Mouse (Mus musculus) urinary bladder, adult 2 months (tissue): ENCODE results near the gene Nt5c2. TPM values are rescaled to one million over a fixed set of nuclear protein-coding genes. Genes with fewer than 3 reads are reported as not detected.

Source experiments
- DNase-seq: peaks from one replicate; pipeline ENCODE4 v3.0.0; 2022; ENCODE audit warnings: low spot score
- polyA plus RNA-seq: library from polyadenylated mRNA; depleted of rRNA; stranded (reverse); fragments of >200 nt; gene quantifications from 2 replicates; pipeline ENCODE4 v1.2.3, GENCODE M21; 2012; rRNA removed

Nt5c2 gene
- polyA plus RNA-seq, 1 experiment: 36.3 TPM

DNA sequence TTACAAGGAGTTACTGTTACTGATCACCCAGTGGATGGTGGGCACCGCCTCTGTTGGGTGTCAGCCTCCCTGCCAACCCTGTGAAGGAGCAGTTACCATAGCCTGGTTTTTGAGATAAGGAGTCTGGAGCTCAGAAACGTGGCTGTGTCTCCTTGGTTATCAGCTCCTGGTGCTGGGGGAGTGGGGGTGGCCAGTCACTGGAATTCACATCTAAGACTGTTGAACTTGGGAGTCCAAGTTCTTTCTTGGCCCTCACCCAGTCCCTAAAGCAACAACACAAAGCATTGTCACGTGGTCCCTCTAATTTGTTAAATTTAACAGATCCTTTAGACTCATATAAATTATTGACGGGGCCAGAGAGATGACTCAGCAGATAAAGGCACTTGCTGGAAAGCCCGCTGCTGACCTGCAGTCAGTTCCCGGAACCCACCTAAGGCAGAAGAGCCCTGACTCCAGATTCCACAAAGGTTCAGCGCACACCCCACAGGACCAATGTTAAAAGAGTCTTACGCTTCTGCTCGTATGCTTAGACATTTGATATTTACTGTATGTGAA, 165.4 kb downstream of the Nt5c2 start:
- no peak for DNase-seq

DNA sequence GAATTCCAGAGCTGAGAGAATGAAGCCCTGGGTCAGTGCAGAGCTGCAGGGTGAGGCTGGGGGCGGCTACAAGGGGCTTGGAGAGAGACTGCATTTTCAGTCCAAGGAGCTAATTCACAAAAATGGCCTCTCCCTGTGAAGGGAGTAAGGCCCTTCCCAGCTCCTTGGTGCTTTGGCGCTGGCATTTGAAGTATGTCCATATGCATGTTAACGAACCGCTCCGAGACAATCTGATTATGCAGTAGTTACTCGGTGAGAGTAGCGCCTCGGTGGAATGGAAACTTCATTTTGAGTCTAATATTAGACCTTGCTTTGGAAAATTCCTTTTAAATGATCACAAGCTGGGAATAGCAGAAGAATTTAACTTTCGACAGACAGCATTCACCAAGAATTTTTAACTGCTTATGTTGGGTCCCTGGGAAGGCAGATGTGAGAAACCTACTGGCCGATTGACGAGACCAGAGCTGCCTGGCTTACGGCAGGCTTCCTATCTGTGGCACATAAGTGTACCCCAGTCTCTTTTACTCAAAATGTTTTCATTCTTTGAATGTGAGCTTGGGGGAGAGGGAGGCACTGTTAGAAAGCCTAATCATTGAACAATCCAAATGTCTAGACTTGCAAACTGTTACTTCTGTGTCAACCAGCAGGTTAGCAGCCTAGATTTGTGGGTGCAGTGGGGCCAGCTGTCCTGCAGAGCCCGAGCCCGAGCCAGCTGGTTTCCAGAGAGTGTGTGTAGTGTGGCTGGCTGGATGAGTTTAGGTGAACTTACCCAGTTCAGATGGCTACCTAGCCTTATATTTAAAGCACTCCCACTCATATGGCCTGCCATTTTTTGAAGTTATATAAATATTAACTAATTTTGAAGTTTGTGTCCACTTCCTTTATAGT, 166.3 kb downstream of the Nt5c2 start:
- DNase-seq: no peak

DNA sequence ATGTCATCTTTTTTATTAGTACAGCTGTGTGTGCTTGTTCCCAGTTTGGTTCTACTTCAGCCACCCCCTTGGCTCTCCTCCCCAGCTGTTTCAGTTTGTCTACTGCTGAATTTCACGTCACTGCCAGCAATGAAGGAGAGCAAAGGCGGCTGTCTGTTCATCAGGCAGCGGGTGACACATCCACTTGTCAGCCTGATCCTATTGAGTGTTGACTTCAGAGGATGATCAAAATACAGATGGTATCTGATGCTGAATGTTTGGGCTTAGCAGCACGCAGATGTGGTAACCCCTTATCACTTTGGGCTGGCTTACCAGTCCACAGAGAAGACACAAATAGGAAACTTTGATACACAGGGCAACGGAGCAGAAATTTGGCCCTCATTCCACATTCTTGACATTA, 168.5 kb downstream of the Nt5c2 start:
- no peak for DNase-seq

DNA sequence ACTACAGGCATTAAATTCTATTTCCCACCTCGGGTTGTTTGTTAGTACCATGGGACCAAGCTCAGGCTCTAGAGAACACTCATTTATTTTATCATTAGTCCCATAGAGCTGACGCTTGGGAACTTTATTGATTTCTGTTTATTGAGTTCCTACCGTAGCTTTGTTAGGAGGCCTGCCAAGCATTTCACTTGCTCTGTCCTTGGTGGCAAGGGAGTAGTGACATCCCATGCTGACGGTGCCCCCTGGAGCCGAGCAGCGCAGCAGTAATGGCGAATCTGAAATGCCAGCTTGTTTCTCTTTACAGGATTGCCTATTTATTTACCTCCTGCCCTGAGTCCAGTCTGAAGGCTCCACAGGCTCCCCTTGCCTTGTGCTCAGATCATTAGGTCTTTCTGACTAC, 168.9 kb downstream of the Nt5c2 start:
- DNase-seq: no peak

DNA sequence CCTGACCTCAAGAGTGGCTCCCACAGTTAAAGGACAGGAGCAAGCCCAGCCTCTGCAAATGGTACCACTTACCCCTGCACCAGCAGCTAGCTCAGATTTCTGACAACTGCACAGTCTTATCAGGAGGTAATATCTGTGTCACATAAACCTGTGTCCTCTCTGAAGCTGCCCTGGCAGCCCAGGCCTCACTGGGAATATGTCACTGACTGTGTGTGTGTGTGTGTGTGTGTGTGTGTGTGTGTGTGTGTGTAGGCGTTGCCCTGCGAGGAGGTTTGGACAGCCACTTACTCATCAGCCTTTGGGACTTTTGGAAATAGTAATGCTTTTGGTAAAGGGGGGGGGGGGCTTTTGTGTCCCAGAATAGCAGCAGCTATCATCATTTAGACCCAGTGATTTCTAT, 171.9 kb downstream of the Nt5c2 start:
- no peak for DNase-seq

DNA sequence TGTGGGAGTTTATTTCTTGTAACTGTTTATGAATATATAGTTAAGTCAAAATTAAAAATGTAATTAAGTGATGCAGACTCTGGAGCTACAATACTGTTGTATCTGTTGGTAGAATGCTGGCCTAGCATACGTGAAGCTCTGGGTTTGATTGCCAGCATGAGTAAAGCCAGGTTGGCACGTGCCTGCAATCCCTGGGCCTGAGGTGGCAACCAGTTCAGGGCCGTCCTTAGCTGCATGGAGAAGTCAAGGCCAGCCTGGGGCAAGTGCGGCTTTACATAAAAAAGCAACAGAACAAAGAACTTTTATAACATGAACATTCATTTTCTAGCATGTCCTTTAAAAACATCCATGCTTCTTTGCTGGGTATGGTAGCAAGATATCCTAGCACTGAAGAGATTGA, 173.9 kb downstream of the Nt5c2 start:
- DNase-seq: no peak

DNA sequence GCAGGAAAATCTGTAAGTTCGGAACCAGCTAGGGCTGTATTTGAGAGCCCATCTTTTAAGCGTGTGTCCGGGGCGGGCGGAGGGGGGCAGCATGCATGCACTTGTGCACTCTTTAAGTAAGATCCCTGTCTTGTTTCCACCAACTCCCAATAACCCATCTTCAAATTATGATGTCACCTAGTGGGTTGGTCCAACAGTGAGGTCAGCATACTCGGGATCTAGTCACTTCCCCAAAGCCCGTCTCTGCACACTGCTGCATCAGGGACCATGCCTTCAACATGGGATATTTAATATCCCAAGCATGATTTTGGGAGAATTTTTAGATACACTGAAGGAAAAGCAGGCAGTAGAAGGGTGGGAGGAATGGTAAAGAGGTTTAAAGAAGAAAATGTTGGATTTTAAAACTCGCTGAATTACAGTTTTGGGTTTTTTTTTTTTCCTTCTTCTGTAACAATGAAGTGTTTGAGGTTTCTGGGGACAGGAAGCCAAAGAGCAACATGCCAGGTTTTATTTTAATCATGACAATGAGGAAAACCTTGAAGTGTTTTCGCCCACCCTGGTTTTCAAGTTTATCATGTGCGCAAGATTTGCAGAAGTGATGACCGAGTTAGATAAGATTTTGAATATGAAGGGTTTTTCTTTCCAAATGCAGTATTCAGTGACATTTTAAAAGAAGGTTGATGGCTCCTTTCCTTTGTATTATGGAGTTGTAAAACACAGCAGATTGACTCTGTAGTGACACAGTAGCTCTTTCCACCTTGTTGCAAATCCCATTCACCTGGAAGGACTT, 177.5 kb downstream of the Nt5c2 start:
- no peak for DNase-seq

DNA sequence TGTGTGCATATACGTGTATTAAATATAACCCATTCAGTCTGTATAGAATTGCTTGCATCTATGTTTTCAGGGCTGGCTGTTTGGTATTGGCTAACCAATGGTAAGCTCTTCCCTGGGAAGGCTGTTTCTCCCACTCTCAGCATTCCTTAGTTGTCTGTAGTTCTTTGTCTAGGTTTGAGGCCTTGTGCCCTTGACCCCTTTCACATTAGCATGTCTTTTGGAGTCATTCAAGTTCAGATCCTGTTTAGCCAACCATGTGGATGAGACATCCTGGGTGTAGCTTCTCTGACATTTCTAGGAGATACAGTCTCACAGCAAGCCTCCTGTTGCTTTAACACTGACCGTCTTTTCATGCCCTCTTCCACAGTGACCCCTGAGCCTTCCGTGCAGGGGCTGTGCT, 178.9 kb downstream of the Nt5c2 start:
- no peak for DNase-seq

DNA sequence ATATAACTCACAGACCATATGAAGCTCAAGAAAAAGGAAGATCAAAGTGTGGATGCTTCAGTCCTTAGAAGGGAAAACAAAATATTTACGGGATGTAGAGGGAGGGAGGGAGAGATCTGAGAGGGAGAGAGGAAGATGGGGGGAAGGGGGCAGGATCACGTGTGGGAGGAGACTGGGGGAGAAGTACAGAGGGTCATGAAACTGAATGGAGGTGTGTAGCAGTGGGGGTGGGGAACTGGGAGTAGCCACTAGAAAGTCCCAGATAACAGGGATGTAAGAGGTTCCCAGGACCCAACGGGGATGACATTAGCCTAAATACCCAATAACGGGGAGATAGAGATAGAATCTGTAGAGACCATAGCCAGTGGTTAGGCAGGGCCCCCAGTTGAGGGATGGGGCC, 179.6 kb downstream of the Nt5c2 start:
- no peak for DNase-seq

DNA sequence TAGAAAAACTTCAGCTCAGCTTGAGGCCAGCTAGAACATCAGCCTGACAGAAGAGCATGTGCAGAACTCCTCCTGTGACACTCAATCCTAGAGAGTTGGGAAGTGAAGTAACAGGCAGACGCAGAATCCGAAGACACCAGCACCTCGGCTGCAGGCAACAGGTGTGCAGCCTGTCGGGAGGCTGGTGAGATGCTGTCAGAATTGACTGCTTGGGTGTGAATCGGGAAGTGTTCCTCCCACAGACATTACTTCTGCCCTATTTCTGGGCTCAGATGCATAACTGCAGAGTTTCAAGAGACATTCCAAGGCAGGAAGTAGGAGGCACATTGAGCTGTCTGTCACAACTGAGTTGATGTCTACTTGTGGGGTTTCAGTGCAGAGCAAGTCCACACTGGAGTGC, 180.7 kb downstream of the Nt5c2 start:
- no peak for DNase-seq

Other genes with a start within 250 kb of the Nt5c2 start
- gene Ina, start 455 bp downstream of the Nt5c2 start, polyA plus RNA-seq: 0.03 and 0.10 TPM in 2 replicates
- gene Pcgf6, start 35.8 kb upstream of the Nt5c2 start, polyA plus RNA-seq: 25.4 and 34.1 TPM in 2 replicates
- gene Taf5, start 52.6 kb upstream of the Nt5c2 start, polyA plus RNA-seq: 2.9 and 3.1 TPM in 2 replicates
- 429 and 491 TPM in 2 replicates for gene Usmg5, start 75.5 kb upstream of the Nt5c2 start, polyA plus RNA-seq
- gene Pdcd11, start 75.6 kb upstream of the Nt5c2 start, polyA plus RNA-seq: 12.7 and 15.1 TPM in 2 replicates
- 16.2 and 16.9 TPM in 2 replicates for gene Calhm2, start 123.1 kb upstream of the Nt5c2 start, polyA plus RNA-seq
- not detected in 2 replicates for gene Calhm1, start 129.1 kb upstream of the Nt5c2 start, polyA plus RNA-seq
- gene Calhm3, start 142.6 kb upstream of the Nt5c2 start, polyA plus RNA-seq: not detected in 2 replicates
- 22.5 and 31.0 TPM in 2 replicates for gene Neurl1a, start 163.7 kb upstream of the Nt5c2 start, polyA plus RNA-seq